Comparison of ENCODE assay signal across 15 mouse cellular contexts in genomic region chr11:56243447-56243846, GRCm38 (mm10).
DNase-seq lines count a peak whose midpoint lies in the region; ATAC-seq and TF ChIP-seq lines count a peak whose summit lies in the region.
"Had no signal": no experiment of that assay in that cellular context is flagged by ENCODE, and none has a peak within 500 bp of the region (broad histone marks: within the 10 kb centered on the region; RNA-seq: fewer than 3 reads in every experiment).

No protein-coding gene starts in this region.

- no peaks in the 10 kb centered on the region for H3K9me3 ChIP-seq in forebrain, embryonic 16.5 days (ENCODE audit: control insufficient read depth, low read length)
- H3K9me3 ChIP-seq in forebrain, embryonic 10.5 days = no peaks in the 10 kb centered on the region
- H3K9me3 ChIP-seq: limb, embryonic 12.5 days; liver, embryonic 13.5 days had no signal

- no peak overlapping the region for H3K27ac ChIP-seq in forebrain, embryonic 16.5 days (ENCODE audit: low read length)
- H3K27ac ChIP-seq in forebrain, embryonic 10.5 days = no peak overlapping the region
- H3K27ac ChIP-seq: limb, embryonic 12.5 days; liver, embryonic 13.5 days had no signal

- H3K4me2 ChIP-seq in forebrain, embryonic 16.5 days (ENCODE audit: low read length) = no peak overlapping the region
- H3K4me2 ChIP-seq: limb, embryonic 12.5 days; liver, embryonic 13.5 days had no signal

- no peaks in the 10 kb centered on the region for H3K27me3 ChIP-seq in forebrain, embryonic 16.5 days (replicated peaks; ENCODE audit: control insufficient read depth, insufficient read depth, low read length)
- H3K27me3 ChIP-seq in forebrain, embryonic 10.5 days (ENCODE audit: poor library complexity, severe bottlenecking) = no peaks in the 10 kb centered on the region
- H3K27me3 ChIP-seq: limb, embryonic 12.5 days; liver, embryonic 13.5 days had no signal

- DNase-seq in forebrain, embryonic 10.5 days (ENCODE audit: extremely low spot score, low spot score) = no peak
- peak; percentile 17 to 43 for DNase-seq in left cerebral cortex, postnatal 25 days (ENCODE audit: low spot score in 2 of 2)
- no peak for DNase-seq in left cerebral cortex, postnatal 10 days (ENCODE audit: extremely low spot score in 1 of 2, low spot score in 2 of 2)
- DNase-seq in brain, embryonic 14.5 days (ENCODE audit: low read depth) = peak; percentile 82
- DNase-seq in layer of hippocampus, postnatal 14 days (ENCODE audit: low spot score in 2 of 2) = peak; percentile 44 to 49
- DNase-seq in heart, postnatal 25 days (ENCODE audit: low spot score) = no peak
- DNase-seq: adrenal gland, postnatal 10 days; B cell, adult 2 months; cerebellum, adult 9-10 months; heart, adult 11 months; kidney, postnatal 4 days; liver, embryonic 13.5 days; thymus, postnatal 4 days had no signal

- 44% methylated on average over 8 of the region's 8 CpGs for WGBS in forebrain, embryonic 16.5 days
- WGBS in forebrain, embryonic 10.5 days = 89% methylated on average over 8 of the region's 8 CpGs

- TF ChIP-seq POLR2A in brain, embryonic 14.5 days (IDR thresholded peaks at IDR 0.05; ENCODE audit: borderline replicate concordance, extremely low read depth, insufficient read depth, insufficient read length, poor library complexity, severe bottlenecking) = no peak

- H3K4me1 ChIP-seq in forebrain, embryonic 16.5 days (replicated peaks; ENCODE audit: control insufficient read depth, insufficient read depth, low read length) = peaks cover 21% of the 10 kb centered on the region
- H3K4me1 ChIP-seq in forebrain, embryonic 10.5 days = peaks cover 24% of the 10 kb centered on the region
- H3K4me1 ChIP-seq: liver, embryonic 13.5 days had no signal

- ATAC-seq in forebrain, embryonic 16.5 days = peak; percentile 42

- H3K36me3 ChIP-seq in forebrain, embryonic 16.5 days (ENCODE audit: control insufficient read depth, insufficient read depth) = no peaks in the 10 kb centered on the region
- no peaks in the 10 kb centered on the region for H3K36me3 ChIP-seq in forebrain, embryonic 10.5 days (replicated peaks)
- H3K36me3 ChIP-seq: limb, embryonic 12.5 days; liver, embryonic 13.5 days had no signal

- intact Hi-C loops in left cerebral cortex, postnatal 25 days (cut with DNase I) = no loop called here
- intact Hi-C loops in left cerebral cortex, postnatal 10 days (cut with DNase I) = no loop called here
- intact Hi-C loops in heart, postnatal 25 days (cut with DNase I) = no loop called here

- H3K4me3 ChIP-seq in forebrain, embryonic 16.5 days (replicated peaks; ENCODE audit: low read length) = no peak overlapping the region
- H3K4me3 ChIP-seq in forebrain, embryonic 10.5 days = no peak overlapping the region
- H3K4me3 ChIP-seq: limb, embryonic 12.5 days; liver, embryonic 13.5 days had no signal

- TF ChIP-seq CTCF in brain, embryonic 14.5 days (IDR thresholded peaks at IDR 0.05; ENCODE audit: borderline replicate concordance, extremely low read depth, insufficient read depth, insufficient read length) = no peak

- H3K9ac ChIP-seq in forebrain, embryonic 16.5 days (replicated peaks; ENCODE audit: low read depth, low read length) = no peak overlapping the region
- H3K9ac ChIP-seq: limb, embryonic 12.5 days; liver, embryonic 13.5 days had no signal

Comparison
In these comparisons a context has a peak if more than half of its experiments do, and no peak if none do; other contexts are left out.
1. DNase-seq: peak in left cerebral cortex, postnatal 25 days (2 of 2), brain, embryonic 14.5 days (single experiment) and layer of hippocampus, postnatal 14 days (2 of 2); none in forebrain, embryonic 10.5 days (single experiment), left cerebral cortex, postnatal 10 days (0 of 2) and heart, postnatal 25 days (single experiment).